Mouse (Mus musculus): ENCODE results near the gene Arl16. TPM values are rescaled to one million over a fixed set of nuclear protein-coding genes. Genes with fewer than 3 reads are reported as not detected.

Arl16 gene
- total RNA-seq, 2 experiments from 2014 or later, result 47.2 to 49.7 TPM

- no peak for DNase-seq (ENCODE audit: low spot score in 2 of 2)
These were observed 12.4 kb downstream of the Arl16 start for GRCm38 (mm10) chr11:120454965-120455364.

GRCm38 (mm10) chr11:120453306-120453705, 14.1 kb downstream of the Arl16 start, which contains the start of gene Pde6g:
Gene Pde6g, minus strand, starts transcription at chr11:120453500.
- DNase-seq (ENCODE audit: low spot score in 2 of 2), result no peak

- DNase-seq (ENCODE audit: low spot score in 2 of 2), result no peak
These were observed 15.2 kb downstream of the Arl16 start for GRCm38 (mm10) chr11:120452246-120452645.

- DNase-seq (ENCODE audit: low spot score in 2 of 2), result no peak
These were observed 20.2 kb downstream of the Arl16 start for GRCm38 (mm10) chr11:120447179-120447578.

- no peak for DNase-seq (ENCODE audit: low spot score in 2 of 2)
These were observed 21.9 kb downstream of the Arl16 start for GRCm38 (mm10) chr11:120445475-120445874.

- DNase-seq (ENCODE audit: low spot score in 2 of 2), result no peak
These were observed 23.3 kb downstream of the Arl16 start for GRCm38 (mm10) chr11:120444106-120444505.

- DNase-seq (ENCODE audit: low spot score in 2 of 2), result no peak
These were observed 24.6 kb downstream of the Arl16 start for GRCm38 (mm10) chr11:120442765-120443280.

- no peak for DNase-seq (ENCODE audit: low spot score in 2 of 2)
These were observed 25.1 kb downstream of the Arl16 start, which contains the start of gene Tspan10 for GRCm38 (mm10) chr11:120442344-120442743. Gene Tspan10, plus strand, starts transcription at chr11:120442644.

GRCm38 (mm10) chr11:120437857-120438385, 29.5 kb downstream of the Arl16 start:
- DNase-seq (ENCODE audit: low spot score in 2 of 2), result no peak

- peak; percentile 87 for DNase-seq (ENCODE audit: low spot score in 2 of 2)
These were observed 30.1 kb downstream of the Arl16 start, which contains the start of gene Nploc4 for GRCm38 (mm10) chr11:120437152-120437856. Gene Nploc4, minus strand, starts transcription at chr11:120437708.

GRCm38 (mm10) chr11:120426727-120427126, 40.7 kb downstream of the Arl16 start:
- no peak for DNase-seq (ENCODE audit: low spot score in 2 of 2)

- DNase-seq (ENCODE audit: low spot score in 2 of 2), result peak; percentile 48 to 56
These were observed 43.7 kb downstream of the Arl16 start for GRCm38 (mm10) chr11:120423569-120424295.

- DNase-seq (ENCODE audit: low spot score in 2 of 2), result no peak
These were observed 44.5 kb downstream of the Arl16 start for GRCm38 (mm10) chr11:120422651-120423568.

- DNase-seq (ENCODE audit: low spot score in 2 of 2), result no peak
These were observed 48.8 kb downstream of the Arl16 start for GRCm38 (mm10) chr11:120418592-120418991.

GRCm38 (mm10) chr11:120417852-120418251, 49.6 kb downstream of the Arl16 start:
- DNase-seq (ENCODE audit: low spot score in 2 of 2), result no peak

Other genes starting within 250 kb of the Arl16 start
- gene Bahcc1, start 234.7 kb downstream of the Arl16 start, total RNA-seq (2021), result 10 to 100 TPM; 18.8 to 19.0 TPM
- 1,000 to 10,000 TPM; 1,195 to 1,258 TPM for gene Actg1, start 119.1 kb downstream of the Arl16 start, total RNA-seq (2021)
- not detected for gene Fscn2, start 106.1 kb downstream of the Arl16 start, total RNA-seq (2021)
- 10 to 100 TPM; 11.6 to 15.6 TPM for gene Faap100, start 88.8 kb downstream of the Arl16 start, total RNA-seq (2021)
- 10 to 100 TPM; 65.2 TPM for gene Nploc4, start 29.9 kb downstream of the Arl16 start, total RNA-seq (2021)
- 1 to 10 TPM; 1.8 to 3.3 TPM for gene Tspan10, start 25.0 kb downstream of the Arl16 start, total RNA-seq (2021)
- under 1 TPM; 0.40 to 0.58 TPM for gene Pde6g, start 14.1 kb downstream of the Arl16 start, total RNA-seq (2021)
- gene Oxld1, start 9.5 kb downstream of the Arl16 start, total RNA-seq (2021), result 10 to 100 TPM; 13.0 to 16.4 TPM
- gene Ccdc137, start 9.5 kb downstream of the Arl16 start, total RNA-seq (2021), result 10 to 100 TPM; 26.4 to 29.1 TPM
- 10 to 100 TPM; 64.4 to 74.4 TPM for gene Mrpl12, start 17.0 kb upstream of the Arl16 start, total RNA-seq (2021)
- gene Slc25a10, start 24.2 kb upstream of the Arl16 start, total RNA-seq (2021), result 10 to 100 TPM; 19.6 to 22.6 TPM
- under 1 TPM in 1 of 2 experiments, not detected in 1; 0.52 TPM for gene Gcgr, start 63.1 kb upstream of the Arl16 start, total RNA-seq (2021)
- 10 to 100 TPM; 74.9 to 77.0 TPM for gene Mcrip1, start 82.1 kb upstream of the Arl16 start, total RNA-seq (2021)
- not detected for gene Ppp1r27, start 83.5 kb upstream of the Arl16 start, total RNA-seq (2021)
- gene P4hb, start 105.6 kb upstream of the Arl16 start, total RNA-seq (2021), result 100 to 1,000 TPM; 127 to 129 TPM
- 100 to 1,000 TPM; 310 to 324 TPM for gene Arhgdia, start 114.0 kb upstream of the Arl16 start, total RNA-seq (2021)
- 10 to 100 TPM; 60.8 to 62.9 TPM for gene Alyref, start 130.8 kb upstream of the Arl16 start, total RNA-seq (2021)
- gene Anapc11, start 130.8 kb upstream of the Arl16 start, total RNA-seq (2021), result 10 to 100 TPM; 95.1 to 98.8 TPM
- 1 to 10 TPM in 1 of 2 experiments, not detected in 1; 1.3 TPM for gene Npb, start 140.9 kb upstream of the Arl16 start, total RNA-seq (2021)
- 100 to 1,000 TPM; 124 to 136 TPM for gene Pcyt2, start 150.3 kb upstream of the Arl16 start, total RNA-seq (2021)
- 10 to 100 TPM; 34.9 to 38.6 TPM for gene Sirt7, start 157.6 kb upstream of the Arl16 start, total RNA-seq (2021)
- 10 to 100 TPM; 86.8 to 94.3 TPM for gene Mafg, start 166.0 kb upstream of the Arl16 start, total RNA-seq (2021)
- 1 to 10 TPM; 1.0 to 1.6 TPM for gene Pycr1, start 176.2 kb upstream of the Arl16 start, total RNA-seq (2021)
- gene Myadml2, start 180.6 kb upstream of the Arl16 start, total RNA-seq (2021), result 1 to 10 TPM; 7.3 to 8.2 TPM
- gene Notum, start 193.6 kb upstream of the Arl16 start, total RNA-seq (2021), result 1 to 10 TPM; 2.7 to 5.0 TPM
- gene Aspscr1, start 205.4 kb upstream of the Arl16 start, total RNA-seq (2021), result 10 to 100 TPM; 51.1 to 57.7 TPM
- 10 to 100 TPM; 19.7 to 20.8 TPM for gene Cenpx, start 246.1 kb upstream of the Arl16 start, total RNA-seq (2021)
- gene Lrrc45, start 246.3 kb upstream of the Arl16 start, total RNA-seq (2021), result 10 to 100 TPM; 53.0 to 56.2 TPM